Mouse (Mus musculus): ENCODE measurements around the gene Tdrkh.

The Tdrkh gene

GRCm38 (mm10) chr3:94463926-94464578 lies 51.0 kb downstream of the Tdrkh start:
- no peak for DNase-seq (ENCODE audit: low spot score)

- DNase-seq (ENCODE audit: low spot score) = no peak
Measured at GRCm38 (mm10) chr3:94465632-94466430, 52.8 kb downstream of the Tdrkh start.

GRCm38 (mm10) chr3:94468931-94469330 lies 55.9 kb downstream of the Tdrkh start:
- peak; percentile 70 for DNase-seq (ENCODE audit: low spot score)

GRCm38 (mm10) chr3:94472447-94473114 lies 59.5 kb downstream of the Tdrkh start:
- peak; percentile 30 for DNase-seq (ENCODE audit: low spot score)

GRCm38 (mm10) chr3:94473115-94473505 lies 60.0 kb downstream of the Tdrkh start:
- no peak for DNase-seq (ENCODE audit: low spot score)

GRCm38 (mm10) chr3:94473567-94474232 lies 60.6 kb downstream of the Tdrkh start:
- no peak for DNase-seq (ENCODE audit: low spot score)

- peak; percentile 47 for DNase-seq (ENCODE audit: low spot score)
Measured at GRCm38 (mm10) chr3:94476301-94477035, 63.4 kb downstream of the Tdrkh start.

- DNase-seq (ENCODE audit: low spot score) = no peak
Measured at GRCm38 (mm10) chr3:94477444-94477843, 64.4 kb downstream of the Tdrkh start.

- no peak for DNase-seq (ENCODE audit: low spot score)
Measured at GRCm38 (mm10) chr3:94477981-94478422, 64.9 kb downstream of the Tdrkh start, which contains the start of gene Celf3. Celf3 (plus strand) TSS chr3:94478295.

GRCm38 (mm10) chr3:94478591-94479169 lies 65.6 kb downstream of the Tdrkh start:
- no peak for DNase-seq (ENCODE audit: low spot score)

- peak; percentile 35 for DNase-seq (ENCODE audit: low spot score)
Measured at GRCm38 (mm10) chr3:94479564-94479963, 66.5 kb downstream of the Tdrkh start.

- no peak for DNase-seq (ENCODE audit: low spot score)
Measured at GRCm38 (mm10) chr3:94480291-94480884, 67.3 kb downstream of the Tdrkh start, which contains the start of gene Riiad1. Riiad1 (minus strand) TSS chr3:94480341.

GRCm38 (mm10) chr3:94481429-94481828 lies 68.4 kb downstream of the Tdrkh start:
- no peak for DNase-seq (ENCODE audit: low spot score)

GRCm38 (mm10) chr3:94482764-94483385 lies 69.8 kb downstream of the Tdrkh start:
- DNase-seq (ENCODE audit: low spot score) = peak; percentile 51

GRCm38 (mm10) chr3:94483790-94484439 lies 70.8 kb downstream of the Tdrkh start:
- no peak for DNase-seq (ENCODE audit: low spot score)
